Mouse (Mus musculus) effector memory CD4-positive, alpha-beta T cell, adult 5 months (primary cell): ENCODE data around the gene Gm10668. TPM values are rescaled to one million over a fixed set of nuclear protein-coding genes. Genes with fewer than 3 reads are reported as not detected.

Experiments
- polyA plus RNA-seq: library from polyadenylated mRNA; unstranded; fragments of 100-300 nt; shearing (Covaris generic); gene quantifications from one replicate; pipeline ENCODE4 v1.2.1, GENCODE M21; 2017

The Gm10668 gene
- not detected for polyA plus RNA-seq

DNA sequence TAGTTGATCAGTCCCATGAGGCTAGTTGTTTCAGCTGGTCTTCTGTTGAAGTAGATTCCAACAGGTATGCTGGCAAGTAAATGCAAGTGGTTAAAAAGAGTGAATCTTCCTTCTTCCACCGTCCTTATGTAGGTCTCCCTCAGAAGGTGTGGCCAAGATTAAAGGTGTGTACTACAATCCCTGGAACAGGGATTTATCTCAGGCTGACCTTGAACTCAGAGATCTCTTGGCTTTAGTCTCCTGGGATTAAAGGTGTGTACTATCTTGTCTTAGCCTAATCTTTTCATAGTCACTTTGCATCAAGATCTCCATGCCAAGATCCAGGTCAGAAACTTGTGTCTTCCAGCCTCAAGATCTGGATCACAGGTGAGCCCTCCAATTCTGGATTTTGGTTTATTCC is at the start of gene Gm10668:
Gene Gm10668 (minus strand): TSS at position 101 of the 400 bp plus-strand sequence.

DNA sequence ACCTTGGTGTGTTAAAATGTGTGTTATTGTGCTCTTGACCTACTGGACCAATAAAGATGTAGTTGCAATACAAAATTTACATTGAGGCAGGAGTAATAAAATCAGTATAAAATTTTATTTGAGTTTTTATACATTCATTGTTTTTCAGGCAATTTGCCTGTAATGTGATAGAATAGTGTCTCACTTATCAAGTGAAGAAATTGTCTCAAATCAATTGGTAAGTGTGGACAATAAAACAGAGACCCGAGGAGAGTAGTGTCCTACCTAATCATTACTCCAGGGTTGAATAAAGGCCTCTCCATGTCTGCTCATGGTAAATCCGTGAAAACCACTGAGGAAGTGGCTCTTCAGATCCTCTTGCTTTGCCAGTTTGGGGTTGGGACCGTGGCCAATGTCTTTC is 40.5 kb upstream of the Gm10668 start, which contains the start of gene Vmn1r112:
Gene Vmn1r112 (plus strand): TSS at position 301 of the 400 bp plus-strand sequence.

DNA sequence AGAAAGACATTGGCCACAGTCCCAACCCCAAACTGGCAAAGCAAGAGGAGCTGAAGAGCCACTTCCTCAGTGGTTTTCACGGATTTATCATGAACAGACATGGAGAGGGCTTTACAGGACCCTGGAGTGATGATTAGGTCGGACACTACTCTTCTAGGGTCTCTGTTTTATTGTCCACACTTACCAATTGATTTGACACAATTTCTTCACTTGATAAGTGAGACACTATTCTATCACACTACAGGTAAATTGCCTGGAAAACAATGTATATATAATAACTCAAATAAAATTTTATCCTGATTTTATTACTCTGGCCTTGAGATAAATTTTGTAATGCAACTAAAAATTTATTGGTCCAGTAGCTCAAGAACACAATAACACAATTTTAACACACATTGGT is 27.3 kb downstream of the Gm10668 start, which contains the start of gene Vmn1r111:
Gene Vmn1r111 (minus strand): TSS at position 101 of the 400 bp plus-strand sequence.

Other genes with a start within 250 kb of the Gm10668 start
- gene Vmn1r103, start 220.1 kb downstream of the Gm10668 start, polyA plus RNA-seq, result not detected
- gene Vmn1r104, start 196.8 kb downstream of the Gm10668 start, polyA plus RNA-seq, result not detected
- gene Gm5726, start 184.9 kb downstream of the Gm10668 start, polyA plus RNA-seq, result not detected
- gene Gm4141, start 154.4 kb downstream of the Gm10668 start, polyA plus RNA-seq, result not detected
- not detected for gene Gm4513, start 131.6 kb downstream of the Gm10668 start, polyA plus RNA-seq
- gene Vmn1r107, start 61.7 kb downstream of the Gm10668 start, polyA plus RNA-seq, result 0.67 TPM
- not detected for gene Vmn1r111, start 27.4 kb downstream of the Gm10668 start, polyA plus RNA-seq
- gene Vmn1r112, start 40.6 kb upstream of the Gm10668 start, polyA plus RNA-seq, result not detected
- not detected for gene Vmn1r113, start 56.7 kb upstream of the Gm10668 start, polyA plus RNA-seq
- gene Vmn1r114, start 81.6 kb upstream of the Gm10668 start, polyA plus RNA-seq, result not detected
- gene Vmn1r115, start 114.4 kb upstream of the Gm10668 start, polyA plus RNA-seq, result not detected
- gene Vmn1r116, start 141.6 kb upstream of the Gm10668 start, polyA plus RNA-seq, result not detected
- not detected for gene Vmn1r117, start 153.5 kb upstream of the Gm10668 start, polyA plus RNA-seq
- not detected for gene Vmn1r118, start 181.7 kb upstream of the Gm10668 start, polyA plus RNA-seq